Mouse (Mus musculus) ES-CJ7 (cell line): ENCODE measurements at regions not wholly inside any gene's neighbourhood (a gene's known extent, or its start where the extent isn't known, plus 50 kb on each side); places are given as distances from the start of the nearest gene placed in this dataset.
A peak's percentile ranks its signal among the peaks of the same experiment; 100 is the strongest.

ENCODE experiments used
- DNase-seq: peaks from one replicate; pipeline ENCODE4 v3.0.0; 2011; ENCODE audit warnings: low read depth, low spot score

- DNase-seq: peak; percentile 59
These were observed 209.5 kb downstream of the Sorl1 start for GRCm38 (mm10) chr9:41914611-41915010.

- no peak for DNase-seq
These were observed 210.2 kb downstream of the Sorl1 start for GRCm38 (mm10) chr9:41913911-41914310.

- DNase-seq: no peak
These were observed 211.6 kb downstream of the Sorl1 start for GRCm38 (mm10) chr9:41912482-41912881.

GRCm38 (mm10) chr9:41900606-41900974, 223.5 kb downstream of the Sorl1 start:
- no peak for DNase-seq

- DNase-seq: no peak
These were observed 224.1 kb downstream of the Sorl1 start for GRCm38 (mm10) chr9:41899766-41900605.

GRCm38 (mm10) chr9:41895106-41895505, 229.0 kb downstream of the Sorl1 start:
- no peak for DNase-seq

GRCm38 (mm10) chr9:41892841-41893240, 231.3 kb downstream of the Sorl1 start:
- no peak for DNase-seq

- no peak for DNase-seq
These were observed 232.9 kb downstream of the Sorl1 start for GRCm38 (mm10) chr9:41891206-41891605.

- peak; percentile 60 for DNase-seq
These were observed 233.6 kb downstream of the Sorl1 start for GRCm38 (mm10) chr9:41890273-41891141.

GRCm38 (mm10) chr9:41889568-41890272, 234.4 kb downstream of the Sorl1 start:
- no peak for DNase-seq

- no peak for DNase-seq
These were observed 235.4 kb downstream of the Sorl1 start for GRCm38 (mm10) chr9:41888616-41889150.

- peak; percentile 34 for DNase-seq
These were observed 237.6 kb downstream of the Sorl1 start for GRCm38 (mm10) chr9:41886456-41886855.

GRCm38 (mm10) chr9:41880457-41880856, 243.6 kb downstream of the Sorl1 start:
- no peak for DNase-seq

- no peak for DNase-seq
These were observed 245.0 kb downstream of the Sorl1 start for GRCm38 (mm10) chr9:41879080-41879479.

- DNase-seq: no peak
These were observed 263.0 kb downstream of the Sorl1 start for GRCm38 (mm10) chr9:41861136-41861535.

- DNase-seq: peak; percentile 23
These were observed 263.4 kb downstream of the Sorl1 start for GRCm38 (mm10) chr9:41860681-41861080.

GRCm38 (mm10) chr9:41859780-41860179, 264.3 kb downstream of the Sorl1 start:
- DNase-seq: no peak

GRCm38 (mm10) chr9:41852099-41852498, 272.0 kb downstream of the Sorl1 start:
- DNase-seq: no peak

GRCm38 (mm10) chr9:41849628-41850326, 274.3 kb downstream of the Sorl1 start:
- no peak for DNase-seq

- no peak for DNase-seq
These were observed 279.5 kb downstream of the Sorl1 start for GRCm38 (mm10) chr9:41844616-41845015.
